In genomic region chr4:135727817-135728216, GRCm38 (mm10) we compare ENCODE assay signal across 9 mouse cellular contexts. TPM values are rescaled to one million over a fixed set of nuclear protein-coding genes. Genes with fewer than 3 reads are reported as not detected.
A peak's percentile ranks its signal among the peaks of the same experiment; 100 is the strongest.
DNase-seq lines count a peak whose midpoint lies in the region; ATAC-seq and TF ChIP-seq lines count a peak whose summit lies in the region.
"Had no signal": no experiment of that assay in that cellular context is flagged by ENCODE, and none has a peak within 500 bp of the region (broad histone marks: within the 10 kb centered on the region; RNA-seq: fewer than 3 reads in every experiment).

Il22ra1 (plus strand) TSS chr4:135728172.

- peaks cover 18% of the 10 kb centered on the region for H3K4me1 ChIP-seq in intestine, embryonic 14.5 days (replicated peaks; ENCODE audit: control insufficient read depth, insufficient read depth, low read length)
- H3K4me1 ChIP-seq in liver, embryonic 13.5 days (replicated peaks): peaks cover 29% of the 10 kb centered on the region
- no peaks in the 10 kb centered on the region for H3K4me1 ChIP-seq in forebrain, postnatal 0 days (ENCODE audit: insufficient read depth)

- no peaks in the 10 kb centered on the region for H3K9me3 ChIP-seq in intestine, embryonic 14.5 days (ENCODE audit: control insufficient read depth, low read length)
- H3K9me3 ChIP-seq in liver, embryonic 13.5 days (replicated peaks): no peaks in the 10 kb centered on the region
- H3K9me3 ChIP-seq in forebrain, postnatal 0 days (ENCODE audit: low read length): 0 out of 2 replicates have a peak, but pooled peaks cover 2% of the 10 kb centered on the region

- peak; percentile 83 for ATAC-seq in intestine, embryonic 14.5 days (replicated peaks; ENCODE audit: low FRiP score, low TSS enrichment, low read depth)
- ATAC-seq in liver, embryonic 13.5 days (ENCODE audit: low read depth): peak; percentile 74
- ATAC-seq in forebrain, postnatal 0 days: no peak

- peak within 1 kb of the TSS; percentile 66 for H3K27ac ChIP-seq in intestine, embryonic 14.5 days (ENCODE audit: low read depth)
- H3K27ac ChIP-seq in liver, embryonic 13.5 days: no peak within 1 kb of the TSS
- H3K27ac ChIP-seq in forebrain, postnatal 0 days (ENCODE audit: low read depth, low read length): no peak within 1 kb of the TSS

- intact Hi-C loops in left cerebral cortex, postnatal 4 days (cut with DNase I): no loop called here

- H3K9ac ChIP-seq in intestine, embryonic 14.5 days (ENCODE audit: low read length): peak within 1 kb of the TSS; percentile 14; the same call in 1 of the 2 replicates
- peak within 1 kb of the TSS; percentile 57 for H3K9ac ChIP-seq in liver, embryonic 13.5 days
- no peak within 1 kb of the TSS for H3K9ac ChIP-seq in forebrain, postnatal 0 days

- peak within 1 kb of the TSS; percentile 32 for H3K4me2 ChIP-seq in intestine, embryonic 14.5 days (ENCODE audit: low read length)
- H3K4me2 ChIP-seq in liver, embryonic 13.5 days: peak within 1 kb of the TSS; percentile 62
- no peak within 1 kb of the TSS for H3K4me2 ChIP-seq in forebrain, postnatal 0 days (ENCODE audit: low read depth)

- H3K36me3 ChIP-seq in intestine, embryonic 14.5 days (ENCODE audit: control insufficient read depth, insufficient read depth, low read length): no peaks in the 10 kb centered on the region
- H3K36me3 ChIP-seq in liver, embryonic 13.5 days: no peaks in the 10 kb centered on the region
- H3K36me3 ChIP-seq in forebrain, postnatal 0 days (ENCODE audit: insufficient read depth): no peaks in the 10 kb centered on the region

- peak within 1 kb of the TSS; percentile 29 for H3K4me3 ChIP-seq in intestine, embryonic 14.5 days (ENCODE audit: low read depth, low read length)
- H3K4me3 ChIP-seq in liver, embryonic 13.5 days (replicated peaks): peak within 1 kb of the TSS; percentile 49
- H3K4me3 ChIP-seq in forebrain, postnatal 0 days (ENCODE audit: low read depth, low read length): no peak within 1 kb of the TSS

- peak; percentile 79 for DNase-seq in ovary, adult 18-20 months (ENCODE audit: low spot score)
- no peak for DNase-seq in ovary, postnatal 10 days (ENCODE audit: low spot score)
- no peak for DNase-seq in intestine, embryonic 14.5 days (ENCODE audit: low spot score)
- no peak for DNase-seq in liver, embryonic 13.5 days
- DNase-seq in urinary bladder, postnatal 14 days (ENCODE audit: low spot score): peak; percentile 75
- no peak for DNase-seq in thymus, postnatal 14 days
- DNase-seq in forebrain, postnatal 0 days: no peak
- no peak for DNase-seq in left cerebral cortex, postnatal 4 days

- H3K27me3 ChIP-seq in intestine, embryonic 14.5 days (replicated peaks; ENCODE audit: control insufficient read depth, insufficient read depth, low read length): no peaks in the 10 kb centered on the region
- H3K27me3 ChIP-seq in liver, embryonic 13.5 days: peaks cover 27% of the 10 kb centered on the region; the same call in 1 of the 2 replicates
- H3K27me3 ChIP-seq in forebrain, postnatal 0 days (ENCODE audit: insufficient read depth, low read length): no peaks in the 10 kb centered on the region

- WGBS in intestine, embryonic 14.5 days: 29% methylated on average over 14 of the region's 14 CpGs
- 9% methylated on average over 14 of the region's 14 CpGs for WGBS in liver, embryonic 13.5 days (ENCODE audit: insufficient replicate concordance)
- 55% methylated on average over 14 of the region's 14 CpGs for WGBS in forebrain, postnatal 0 days

- TF ChIP-seq CTCF in forebrain, postnatal 0 days (IDR thresholded peaks at IDR 0.05; ENCODE audit: low read depth): no peak

RNA-seq across cellular contexts. Expression of gene Il22ra1, which starts in this region (rescaled TPM):
- polyA plus RNA-seq in intestine, embryonic 14.5 days (2014; fragmentation: Nextera tagmentation; extraction: Ambion mirVana): 2.5 and 3.8 TPM in 2 replicates
- 0.23 and 0.32 TPM in 2 replicates for polyA plus RNA-seq in liver, embryonic 13.5 days (2015; fragmentation: Nextera tagmentation; extraction: Ambion mirVana)
- total RNA-seq in forebrain, postnatal 0 days (2014; rRNA removed): 0.62 TPM in 1 of 2 replicates, not detected in the other
- polyA plus RNA-seq in forebrain, postnatal 0 days (2015; fragmentation: Nextera tagmentation; extraction: Ambion mirVana): not detected in 2 replicates
- under 1 TPM; 0.24 to 0.26 TPM for total RNA-seq in left cerebral cortex, postnatal 4 days (2021)
- total RNA-seq: megakaryocyte progenitor cell, adult 5-6 weeks had no signal

Comparison
In these comparisons a context has a peak if more than half of its experiments do, and no peak if none do; other contexts are left out.
1. DNase-seq: peak in ovary, adult 18-20 months (single experiment) and urinary bladder, postnatal 14 days (single experiment); none in ovary, postnatal 10 days (single experiment), intestine, embryonic 14.5 days (single experiment), liver, embryonic 13.5 days (single experiment), thymus, postnatal 14 days (single experiment), forebrain, postnatal 0 days (single experiment) and left cerebral cortex, postnatal 4 days (single experiment).
2. Peak in ATAC-seq, H3K4me3 ChIP-seq, H3K9ac ChIP-seq and H3K4me2 ChIP-seq in liver, embryonic 13.5 days; RNA of the gene not detected or under 1 TPM.